Mouse (Mus musculus) left cerebral cortex, adult 18-20 months (tissue): Measurements from ENCODE around the gene Ikzf2. TPM values are rescaled to one million over a fixed set of nuclear protein-coding genes. Genes with fewer than 3 reads are reported as not detected.

Experiments used
- DNase-seq, 2 experiments: peaks; one replicate each; pipeline ENCODE4 v3.0.0; 2021 to 2022; ENCODE audit warnings: low spot score in 2 of 2, mixed read lengths in 1 of 2
- total RNA-seq, 2 experiments: library from RNA; stranded (reverse); gene quantifications; 2 replicates each; pipeline ENCODE4 v1.2.3; 2021

Gene Ikzf2
- total RNA-seq, 2 experiments from 2014 or later, result 4.3 to 6.3 TPM

DNA sequence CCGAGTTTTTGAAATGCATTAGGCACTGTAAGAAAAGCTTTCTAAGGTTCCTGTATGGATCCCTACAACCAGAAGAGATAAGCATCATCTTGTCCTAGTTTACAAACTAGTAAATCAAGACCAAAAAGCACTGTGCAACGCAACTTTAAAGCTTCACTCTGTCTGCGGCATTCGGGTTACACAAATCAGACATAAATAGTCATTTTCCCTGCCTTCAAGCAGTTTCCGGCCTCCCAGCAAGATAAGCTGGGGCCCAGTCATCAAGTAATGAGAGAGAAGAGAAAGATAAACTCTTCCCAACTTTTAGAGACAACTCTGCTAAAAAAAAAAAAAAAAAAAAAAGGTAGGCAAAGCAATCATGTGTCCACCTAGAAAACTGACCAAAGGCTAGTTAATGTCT lies 19.6 kb downstream of the Ikzf2 start:
- no peak for DNase-seq

DNA sequence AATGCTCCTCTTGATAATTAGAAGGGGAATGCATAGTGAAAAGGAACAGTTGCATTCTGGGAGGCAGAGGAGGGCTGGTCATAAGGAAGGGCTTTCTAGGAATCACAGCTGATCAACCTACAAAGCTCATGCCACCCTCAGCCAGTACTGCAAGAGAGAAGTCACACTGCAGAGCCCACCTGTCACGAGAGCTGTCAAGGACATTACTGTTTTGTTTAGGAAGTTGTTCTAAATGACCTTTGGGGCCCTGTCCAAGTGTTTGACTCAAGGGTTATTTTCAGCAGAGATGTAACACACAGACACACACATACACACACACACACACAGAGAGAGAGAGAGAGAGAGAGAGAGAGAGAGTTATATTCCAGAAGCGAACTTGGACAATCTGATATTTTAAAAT lies 27.3 kb downstream of the Ikzf2 start:
- DNase-seq, result no peak

DNA sequence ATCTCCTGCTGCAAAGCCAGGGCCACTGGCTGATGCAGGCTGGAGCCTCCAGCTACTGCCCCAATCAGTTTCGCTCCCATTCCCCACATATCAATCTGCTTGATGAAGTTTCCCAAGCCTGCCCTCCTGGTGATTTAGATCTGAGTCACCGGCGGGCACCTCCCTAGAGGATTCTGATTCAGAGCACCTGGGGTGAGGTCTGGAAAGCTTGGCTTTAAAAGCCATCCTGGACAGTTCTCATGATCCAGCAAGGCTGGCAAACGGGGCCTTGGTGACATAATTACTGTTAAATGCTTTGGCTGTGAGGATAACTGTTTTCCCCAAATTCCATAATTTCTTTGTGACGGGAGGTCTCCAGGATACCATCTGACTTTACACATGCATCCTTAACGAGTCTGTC lies 29.0 kb downstream of the Ikzf2 start:
- no peak for DNase-seq

DNA sequence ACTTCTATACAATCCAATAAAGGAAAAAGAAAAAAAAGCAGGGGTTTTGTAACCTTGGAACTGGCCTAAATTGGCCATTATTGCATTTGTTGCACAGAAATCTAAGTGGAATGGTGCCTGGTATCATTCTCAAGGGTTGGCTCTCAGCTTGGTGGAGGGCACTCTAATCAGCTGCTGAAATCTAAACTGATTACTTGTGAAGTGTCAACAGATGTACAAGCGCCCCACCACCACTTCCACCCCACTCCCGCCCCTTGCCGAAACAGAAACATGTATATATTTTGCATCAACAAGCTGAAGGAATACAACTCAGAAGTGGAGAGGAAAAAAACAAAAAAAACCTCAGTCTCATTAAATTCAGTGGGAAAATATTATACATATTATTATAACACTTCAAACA lies 29.6 kb downstream of the Ikzf2 start:
- DNase-seq, result no peak

DNA sequence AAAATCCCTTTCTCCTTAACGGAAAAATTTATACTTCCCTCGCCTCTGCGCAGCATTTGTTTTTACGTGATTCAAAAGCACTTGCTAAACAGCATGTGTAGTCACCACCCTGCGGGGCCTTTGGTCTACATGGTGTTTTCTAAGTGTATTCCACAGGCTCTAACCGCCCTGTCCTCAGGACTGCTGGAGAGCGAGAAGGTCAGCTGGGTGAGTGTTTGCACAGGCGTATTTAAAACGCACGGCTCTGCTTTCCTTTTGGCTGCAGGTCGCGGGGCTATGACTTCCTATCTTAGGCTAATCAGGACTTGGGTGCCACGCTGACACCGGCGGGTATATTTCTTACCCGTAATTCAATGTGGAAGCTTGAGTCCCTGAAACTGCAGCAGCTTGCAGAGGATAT lies 30.1 kb downstream of the Ikzf2 start:
- no peak for DNase-seq

DNA sequence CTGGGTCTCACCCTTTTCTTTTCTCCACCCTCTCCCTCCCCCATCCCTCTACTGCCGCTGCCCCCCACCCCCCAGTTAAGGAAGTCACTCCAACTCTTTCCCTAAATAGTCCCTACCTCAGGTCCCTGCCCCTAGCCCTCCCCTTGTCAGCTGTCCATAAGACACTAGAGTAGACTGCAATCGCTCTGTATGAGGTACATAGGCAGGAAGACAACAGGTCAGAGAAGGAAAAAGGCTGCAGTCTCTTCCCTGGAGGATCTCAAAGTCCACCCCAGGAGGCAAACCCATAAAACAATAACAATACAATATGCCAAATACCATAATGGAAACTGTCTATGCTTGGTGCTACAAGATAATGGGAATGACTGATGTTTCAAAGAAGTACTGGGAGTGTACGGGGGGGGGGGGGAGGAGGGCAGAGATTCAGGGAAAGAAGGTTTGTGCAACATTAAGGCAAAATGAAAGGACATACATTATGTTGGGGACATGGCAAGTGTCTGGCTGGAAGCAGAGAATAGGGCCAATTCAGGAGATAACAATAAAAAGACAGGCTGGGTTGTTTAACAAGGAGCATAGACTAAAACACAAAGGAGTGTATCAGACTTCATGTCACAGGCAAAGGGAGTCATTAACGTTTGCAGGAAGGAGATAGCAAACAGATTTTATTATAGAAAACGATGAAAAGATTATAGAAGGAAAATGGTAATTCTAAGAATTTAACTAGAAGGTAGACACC lies 30.8 kb downstream of the Ikzf2 start:
- DNase-seq, result no peak

DNA sequence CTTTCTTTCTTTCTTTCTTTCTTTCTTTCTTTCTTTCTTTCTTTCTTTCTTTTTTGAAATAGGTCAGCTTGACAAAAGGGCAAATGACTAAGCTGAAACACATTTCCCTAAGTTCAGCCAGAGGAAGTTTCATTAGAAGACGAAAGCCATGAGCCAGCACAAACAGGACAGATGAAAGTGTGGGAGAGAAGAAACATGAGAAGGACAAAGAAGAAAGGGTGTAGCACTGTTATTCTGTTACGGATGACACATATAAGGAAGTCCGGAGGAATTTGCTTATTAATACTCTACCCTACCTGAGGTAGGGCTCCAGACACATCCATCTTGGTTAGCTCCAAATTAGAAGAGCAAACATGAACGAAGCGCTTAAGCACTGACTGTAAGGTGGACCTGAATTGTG lies 31.7 kb downstream of the Ikzf2 start:
- no peak for DNase-seq

DNA sequence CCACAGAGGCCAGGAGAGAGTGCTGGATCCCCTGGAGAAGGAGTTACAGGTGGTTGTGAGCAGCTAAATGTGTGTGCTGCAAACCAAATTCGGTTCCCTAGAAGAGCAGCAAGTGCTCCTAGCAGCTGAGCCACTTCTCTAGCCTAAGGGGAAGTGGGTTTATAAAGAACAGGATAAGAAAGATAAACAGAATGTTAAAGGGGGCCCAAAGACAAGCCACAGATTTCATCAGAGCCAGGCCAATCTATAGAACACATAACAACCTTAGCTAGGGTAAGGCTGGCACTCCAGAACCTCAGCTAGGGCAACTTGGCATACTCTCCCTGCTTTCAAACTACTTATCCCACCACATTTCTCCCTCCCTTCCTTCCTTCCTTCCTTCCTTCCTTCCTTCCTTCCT lies 32.1 kb downstream of the Ikzf2 start:
- no peak for DNase-seq

DNA sequence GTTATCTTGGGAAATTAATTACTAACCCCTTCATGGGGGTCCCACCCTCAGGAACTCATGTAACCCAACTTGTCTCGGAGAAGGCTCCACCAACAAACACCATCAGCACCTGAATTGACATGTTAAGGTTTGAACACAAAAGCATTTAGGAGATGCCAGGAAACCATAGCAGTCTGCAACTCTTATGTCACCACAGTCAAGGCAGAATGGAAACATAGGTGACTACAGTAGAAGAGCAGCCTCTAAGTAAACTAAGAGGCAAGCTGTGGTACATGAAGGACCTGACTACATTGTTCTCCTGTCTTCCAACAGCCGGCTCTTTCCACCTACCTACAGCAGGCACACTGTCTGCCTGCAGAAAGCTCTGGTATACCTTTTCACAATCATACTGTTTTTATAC lies 33.6 kb downstream of the Ikzf2 start:
- no peak for DNase-seq

DNA sequence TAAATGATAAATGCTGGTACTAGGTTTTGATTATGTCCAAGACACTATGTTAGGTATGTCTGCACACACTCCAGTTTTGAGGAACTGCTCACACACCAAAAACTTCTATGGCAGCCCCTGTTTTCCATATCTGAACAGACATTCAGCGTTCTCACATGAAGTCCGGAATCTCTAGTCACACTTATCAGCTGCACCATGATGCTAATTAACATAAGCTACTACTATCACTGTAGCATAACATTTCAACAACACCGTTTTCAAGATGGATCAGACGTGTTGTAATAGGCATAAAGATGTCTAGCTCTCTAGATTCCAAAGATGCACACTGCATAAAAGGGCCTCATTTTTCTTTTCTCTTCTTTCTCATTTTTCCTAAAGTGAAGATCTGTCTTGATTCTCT lies 43.9 kb downstream of the Ikzf2 start:
- no peak for DNase-seq

DNA sequence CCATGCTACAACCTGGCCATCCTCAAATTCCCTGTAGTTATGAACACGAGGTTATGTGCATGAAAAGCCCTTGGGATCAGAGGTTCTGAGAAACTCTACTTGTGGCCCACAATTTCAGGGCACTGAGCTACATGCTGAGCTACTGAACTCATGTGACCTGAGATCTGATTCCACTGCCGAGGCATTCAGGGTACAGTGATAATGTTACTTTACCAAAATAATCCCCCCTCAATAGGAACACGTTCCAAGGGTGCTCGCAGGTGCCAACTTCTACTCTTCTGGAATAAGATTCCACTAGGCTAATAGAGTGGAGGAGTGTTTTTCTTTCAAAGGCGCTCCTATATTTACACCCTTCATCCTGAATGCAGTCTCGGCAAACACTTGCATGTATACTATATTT lies 45.1 kb downstream of the Ikzf2 start:
- no peak for DNase-seq

DNA sequence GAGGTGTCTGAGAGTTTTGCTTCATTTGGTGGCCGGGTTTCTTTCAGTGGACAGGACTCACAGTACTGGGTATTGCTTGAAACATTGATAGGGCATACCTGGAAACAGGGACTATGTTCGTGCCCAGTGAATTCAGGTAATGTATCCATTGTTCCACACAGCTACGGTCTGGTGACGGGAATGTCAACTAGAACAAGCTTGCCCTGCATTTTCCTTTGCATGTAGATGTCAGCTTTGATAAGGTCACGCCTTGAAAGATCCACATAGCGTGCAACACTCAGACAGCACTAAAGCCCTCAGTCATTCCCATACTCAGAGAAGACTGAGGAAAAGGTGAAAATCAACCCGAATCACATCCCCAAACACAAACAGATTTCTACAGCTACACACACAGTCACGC lies 48.7 kb downstream of the Ikzf2 start:
- no peak for DNase-seq

DNA sequence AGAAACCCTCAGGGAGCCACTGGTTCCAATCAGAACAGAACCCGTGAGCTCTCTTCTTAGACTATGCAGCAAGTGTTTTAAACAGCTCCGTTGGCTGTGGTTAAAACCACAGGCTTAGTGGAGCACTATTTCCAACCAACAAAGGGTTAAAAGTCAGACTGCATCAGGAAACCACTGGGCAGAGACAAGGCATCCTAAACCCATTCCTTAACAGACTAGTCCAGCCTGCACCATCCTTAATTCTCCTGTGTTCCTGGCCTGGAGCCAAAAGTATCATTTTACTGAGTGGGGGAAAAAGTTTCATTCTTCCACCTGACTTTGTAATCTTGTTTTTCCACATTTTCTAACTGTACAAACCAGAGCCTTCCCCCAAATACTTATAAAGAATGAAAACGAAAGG lies 49.1 kb downstream of the Ikzf2 start:
- no peak for DNase-seq

DNA sequence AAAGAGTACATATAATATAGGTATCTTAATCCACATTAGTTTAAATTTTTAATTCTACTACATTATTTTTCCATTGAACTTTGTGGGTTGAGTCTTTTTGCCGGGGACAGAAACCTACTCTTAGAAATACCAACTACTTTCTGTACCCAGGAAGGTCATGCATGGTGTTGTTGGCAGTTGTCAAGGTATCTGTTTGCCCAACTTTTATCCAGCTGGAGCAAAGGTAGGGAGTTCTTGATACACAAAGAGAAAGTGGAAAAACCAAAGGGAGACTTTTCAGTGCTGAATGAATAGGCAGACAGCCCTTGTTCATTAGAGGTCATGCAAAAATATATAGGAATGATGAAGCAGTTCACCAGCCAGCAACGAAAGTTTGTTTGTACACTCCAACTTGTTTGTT lies 52.8 kb downstream of the Ikzf2 start:
- no peak for DNase-seq

DNA sequence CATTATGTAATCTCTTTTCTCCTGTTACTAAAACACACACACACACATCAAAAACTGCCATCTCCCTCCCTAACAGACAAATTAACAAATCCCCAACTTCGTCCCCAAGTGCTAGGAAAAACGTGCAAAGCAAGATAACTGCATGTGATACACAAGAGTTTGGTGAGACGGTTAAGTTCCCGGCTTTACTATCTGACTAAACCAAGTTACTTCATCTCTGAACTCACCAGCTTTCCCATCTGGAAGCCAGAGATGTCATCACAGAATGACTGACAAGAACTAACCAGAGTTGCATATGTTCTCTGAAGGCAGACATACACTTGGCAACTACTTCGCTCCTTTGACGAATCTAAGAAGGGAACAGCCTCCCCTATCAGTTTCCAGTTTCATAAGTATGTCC lies 56.5 kb downstream of the Ikzf2 start:
- no peak for DNase-seq

DNA sequence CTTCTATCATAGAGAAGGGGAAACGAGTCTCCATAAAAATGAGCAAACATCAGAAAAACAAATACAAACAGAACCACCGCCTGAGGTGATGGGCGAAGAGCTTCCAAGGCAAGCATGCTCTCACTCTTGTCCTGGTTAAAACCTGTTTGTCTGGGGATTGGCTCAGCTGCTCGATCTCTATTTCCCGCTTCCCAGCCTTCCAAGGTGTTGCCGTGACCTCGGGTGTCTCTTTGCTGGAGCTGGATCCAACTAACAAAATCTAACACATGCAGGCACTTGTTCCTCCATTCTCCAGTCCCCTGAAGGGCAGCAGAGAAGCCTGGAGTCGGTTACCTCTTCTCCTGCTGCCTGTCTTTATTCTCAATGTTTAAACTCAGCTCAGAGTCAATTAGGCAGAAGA lies 57.5 kb downstream of the Ikzf2 start:
- DNase-seq, result no peak

DNA sequence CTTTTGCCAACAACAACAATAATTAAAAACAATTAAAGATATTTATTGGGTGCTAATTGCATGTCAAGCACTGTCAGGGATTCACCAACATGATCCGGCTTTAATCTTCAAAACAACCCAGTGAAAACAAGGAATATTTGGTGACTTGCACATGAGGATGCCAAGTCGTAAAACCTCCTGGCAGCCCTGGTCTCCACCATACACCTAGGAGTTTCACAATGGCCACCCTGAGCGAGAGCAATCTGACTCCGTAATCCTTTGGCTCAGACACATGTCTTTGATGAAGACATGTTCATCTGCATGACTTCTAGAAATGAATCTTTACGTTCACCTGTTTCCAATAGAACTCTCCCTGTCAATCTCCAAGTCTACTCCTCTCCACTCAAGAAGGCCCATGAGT lies 75.0 kb downstream of the Ikzf2 start:
- no peak for DNase-seq

DNA sequence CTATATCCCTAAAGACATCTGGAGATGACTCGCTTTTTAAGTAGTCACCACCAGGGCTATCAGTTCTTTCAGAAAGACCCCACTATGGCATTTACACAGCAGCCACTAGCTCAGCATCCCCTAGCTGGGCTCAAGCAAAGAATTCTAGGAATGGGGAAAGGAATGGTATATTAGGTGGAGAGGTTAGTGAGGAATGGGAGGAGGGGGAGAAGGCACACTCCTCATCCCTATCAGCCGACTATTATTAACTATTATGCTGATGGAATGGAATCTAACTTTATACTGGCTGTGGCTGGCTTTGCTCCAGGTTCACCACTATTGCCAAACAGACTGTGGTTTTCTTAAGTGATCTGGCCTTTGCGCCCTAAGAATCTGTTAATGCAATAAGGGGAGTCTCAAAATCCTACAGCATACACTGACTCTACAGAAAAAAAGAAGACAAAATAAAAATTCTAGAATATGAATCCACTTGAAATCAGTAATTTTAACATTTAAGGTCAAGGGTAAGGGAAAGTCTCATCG lies 75.8 kb downstream of the Ikzf2 start:
- DNase-seq, result no peak

DNA sequence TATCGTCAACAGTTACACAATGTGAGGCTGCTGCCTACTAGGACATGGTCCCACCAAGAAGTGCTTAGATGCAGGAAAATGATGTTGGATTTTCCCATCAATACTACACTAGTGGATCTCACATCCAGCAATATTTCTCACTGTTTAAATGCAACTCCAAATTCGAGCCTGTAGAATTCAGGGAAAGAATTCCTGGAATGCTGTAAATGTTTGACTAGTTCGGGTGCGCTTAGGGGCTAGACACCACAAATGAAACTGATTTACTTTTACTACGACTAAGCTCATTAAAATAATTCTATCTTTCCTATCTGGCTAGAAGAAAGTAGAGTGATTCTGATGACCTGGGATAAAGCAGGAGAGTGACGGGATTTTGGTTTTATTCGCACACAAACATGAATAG lies 76.3 kb downstream of the Ikzf2 start:
- DNase-seq, result no peak

DNA sequence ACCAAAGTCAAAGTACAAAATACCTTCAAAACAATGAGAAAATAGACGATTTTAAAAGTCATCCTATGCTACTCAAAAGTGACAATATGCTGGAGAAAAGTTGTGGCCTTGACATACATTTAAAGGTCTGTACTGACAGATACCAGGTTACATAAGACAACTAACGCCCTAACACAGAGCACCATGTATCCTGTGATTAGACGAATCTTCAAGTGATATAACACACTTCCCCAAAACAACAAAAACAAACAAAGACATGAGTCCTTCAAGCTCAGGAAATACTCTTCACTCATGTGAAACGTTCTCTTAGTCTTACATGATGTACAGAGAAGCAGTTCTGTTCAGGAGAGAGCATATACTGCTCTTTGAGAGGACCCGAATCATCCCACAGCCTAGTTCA lies 78.2 kb downstream of the Ikzf2 start:
- no peak for DNase-seq

DNA sequence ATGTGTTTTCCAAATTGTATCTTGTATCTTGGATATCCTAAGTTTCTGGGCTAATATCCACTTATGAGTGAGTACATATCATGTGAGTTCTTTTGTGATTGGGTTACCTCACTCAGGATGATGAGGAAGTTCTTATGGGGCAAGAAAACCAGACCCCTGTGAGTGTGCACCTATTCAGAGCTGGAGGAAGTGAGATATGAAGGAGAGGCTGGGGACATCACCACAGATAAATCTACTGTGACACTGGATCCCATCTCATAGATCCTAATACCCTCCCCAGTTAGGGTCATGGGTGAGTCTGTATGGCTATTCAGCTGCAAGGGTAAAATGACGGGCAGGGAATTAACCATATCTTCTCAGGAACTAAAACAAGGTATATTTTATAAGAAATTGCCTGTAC lies 80.2 kb downstream of the Ikzf2 start:
- no peak for DNase-seq

DNA sequence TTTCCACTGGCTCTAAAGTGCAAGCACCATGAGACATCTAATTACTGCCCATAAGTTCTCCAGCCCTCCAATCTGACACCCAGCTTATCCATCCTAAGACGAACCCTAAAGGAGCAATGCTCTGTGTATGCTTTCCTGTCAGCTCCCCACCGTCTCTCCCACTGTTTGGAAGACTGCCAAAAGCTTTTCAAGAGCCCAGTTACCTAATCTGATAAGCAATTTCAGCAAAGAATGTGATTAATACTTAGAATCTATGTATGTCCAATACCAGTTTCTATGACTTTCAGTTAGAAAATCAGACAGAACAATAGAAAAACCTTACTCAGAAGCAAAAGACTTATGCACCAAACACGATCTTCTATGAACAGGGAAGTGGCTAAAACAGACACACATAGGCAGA lies 82.8 kb downstream of the Ikzf2 start:
- no peak for DNase-seq

DNA sequence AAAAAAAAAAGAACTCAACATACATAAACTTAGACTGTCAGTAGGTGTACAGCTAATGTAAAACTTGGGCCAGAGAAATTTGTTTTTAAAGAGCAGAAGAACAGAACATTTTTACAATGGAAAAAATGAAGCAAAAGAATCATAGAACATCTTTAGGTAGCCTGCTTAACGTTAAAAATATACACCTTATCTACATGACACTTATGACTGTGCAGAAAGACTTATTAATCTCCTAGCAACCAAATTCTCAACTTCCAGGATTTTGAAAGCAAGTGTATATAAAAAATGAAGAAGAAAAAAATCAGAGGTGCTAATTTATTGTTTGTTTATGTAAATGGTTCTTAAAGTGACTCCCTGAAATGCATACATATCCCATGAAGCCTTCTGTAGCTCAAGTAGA lies 86.1 kb downstream of the Ikzf2 start:
- no peak for DNase-seq
